Mouse (Mus musculus) myocyte (in vitro differentiated cells): ENCODE data around the gene Sh2d4b. TPM values are rescaled to one million over a fixed set of nuclear protein-coding genes. Genes with fewer than 3 reads are reported as not detected.

ENCODE experiments used
- H3K27me3 ChIP-seq: one replicate; pipeline ENCODE4 v1.6.1; 2011; ENCODE audit not compliant: control insufficient read depth, insufficient read depth, insufficient read length
- H3K36me3 ChIP-seq: one replicate; pipeline ENCODE4 v1.6.1; 2011; ENCODE audit not compliant: control insufficient read depth, insufficient read depth
- H3K4me2 ChIP-seq: one replicate; pipeline ENCODE4 v1.6.1; 2011; ENCODE audit warnings: low read depth, control low read depth
- H3K4me3 ChIP-seq: one replicate; pipeline ENCODE4 v1.5.1; 2011; ENCODE audit warnings: mild to moderate bottlenecking, control low read depth, moderate library complexity
- H3K79me2 ChIP-seq: one replicate; pipeline ENCODE4 v1.6.1; 2011; ENCODE audit not compliant: control insufficient read depth, insufficient read depth
- H3ac ChIP-seq: one replicate; pipeline ENCODE4 v1.6.1; 2011; ENCODE audit not compliant: control insufficient read depth, insufficient read length
- CEBPB ChIP-seq: IDR thresholded peaks from 2 replicates; pipeline ENCODE4 v1.6.1; 2011; ENCODE audit warnings: mild to moderate bottlenecking, moderate library complexity; ENCODE audit not compliant: poor library complexity, insufficient read depth, severe bottlenecking
- E2F4 ChIP-seq: IDR thresholded peaks from one replicate; pipeline ENCODE4 v1.6.1; 2011; ENCODE audit warnings: mild to moderate bottlenecking, control low read depth, moderate library complexity; ENCODE audit not compliant: insufficient read depth
- MAX ChIP-seq: IDR thresholded peaks from one replicate; pipeline ENCODE4 v1.6.1; 2011; ENCODE audit warnings: low read depth, mild to moderate bottlenecking, control low read depth
- MYOD1 ChIP-seq, 3 experiments: IDR thresholded peaks; one replicate each; pipeline ENCODE4 v1.6.1; 2011; ENCODE audit warnings: control low read depth in 2 of 3, low read depth in 2 of 3, mild to moderate bottlenecking in 2 of 3, moderate library complexity in 1 of 3; ENCODE audit not compliant: insufficient read length in 2 of 3, control insufficient read depth in 1 of 3
- MYOG ChIP-seq, 3 experiments: IDR thresholded peaks; one replicate each; pipeline ENCODE4 v1.6.1; 2011; ENCODE audit warnings: control low read depth in 2 of 3, low read depth in 2 of 3, mild to moderate bottlenecking in 2 of 3; ENCODE audit not compliant: insufficient read length in 2 of 3, control insufficient read depth in 1 of 3, insufficient read depth in 1 of 3
- POLR2A ChIP-seq: IDR thresholded peaks from one replicate; pipeline ENCODE4 v1.6.1; 2011; ENCODE audit warnings: low read depth, mild to moderate bottlenecking, control low read depth, moderate library complexity; ENCODE audit not compliant: insufficient read length
- POLR2AphosphoS2 ChIP-seq: IDR thresholded peaks from one replicate; pipeline ENCODE4 v1.6.1; 2011; ENCODE audit warnings: low read depth, control low read depth; ENCODE audit not compliant: insufficient read length
- REST ChIP-seq: IDR thresholded peaks from one replicate; pipeline ENCODE4 v1.6.1; 2011; ENCODE audit warnings: mild to moderate bottlenecking, control low read depth, moderate library complexity; ENCODE audit not compliant: insufficient read depth, insufficient read length
- SRF ChIP-seq: IDR thresholded peaks from one replicate; pipeline ENCODE4 v1.6.1; 2011; ENCODE audit warnings: low read depth; ENCODE audit not compliant: control insufficient read depth, insufficient read length
- TCF12 ChIP-seq: IDR thresholded peaks from one replicate; pipeline ENCODE4 v1.6.1; 2011; ENCODE audit warnings: mild to moderate bottlenecking, control low read depth; ENCODE audit not compliant: poor library complexity, insufficient read depth, severe bottlenecking
- TCF3 ChIP-seq: IDR thresholded peaks from one replicate; pipeline ENCODE4 v1.6.1; 2011; ENCODE audit warnings: low read depth, control low read depth; ENCODE audit not compliant: insufficient read length
- USF1 ChIP-seq: IDR thresholded peaks from one replicate; pipeline ENCODE4 v1.6.1; 2011; ENCODE audit warnings: low read depth, mild to moderate bottlenecking, control low read depth, moderate library complexity
- polyA plus RNA-seq: library from polyadenylated mRNA; unstranded; fragments of >200 nt; fragmentation: generic; extraction: Trizol; gene quantifications from one replicate; pipeline ENCODE4 v1.2.1, GENCODE M21; 2012; ENCODE audit warnings: missing spikeins

The Sh2d4b gene
- polyA plus RNA-seq, 1 experiment, result 0.23 TPM

GRCm38 (mm10) chr14:40830505-40830904, 62.6 kb downstream of the Sh2d4b start:
- H3K4me2 ChIP-seq, result no peak overlapping the region
- no peaks in the 10 kb centered on the region for H3K27me3 ChIP-seq
- H3K36me3 ChIP-seq, result no peaks in the 10 kb centered on the region
- H3K79me2 ChIP-seq, result no peaks in the 10 kb centered on the region
- no peak for TF ChIP-seq CEBPB
- no peak for TF ChIP-seq MYOG (IDR thresholded peaks at IDR 0.05; ENCODE audit: control insufficient read depth in 1 of 3, insufficient read depth in 1 of 3, insufficient read length in 2 of 3, low read depth in 2 of 3)
- TF ChIP-seq E2F4, result no peak
- H3ac ChIP-seq, result no peak overlapping the region
- no peak overlapping the region for H3K4me3 ChIP-seq

- Histone ChIP-seq H3K4me3 (no peak overlapping the region), H3K4me2 (no peak overlapping the region), H3ac (no peak overlapping the region), H3K79me2 (no peaks in the 10 kb centered on the region), H3K27me3 (no peaks in the 10 kb centered on the region), H3K36me3 (no peaks in the 10 kb centered on the region)
- TF ChIP-seq POLR2A (no peak), USF1 (no peak), REST (no peak), CEBPB (no peak), E2F4 (no peak), MAX (no peak), TCF12 (no peak), POLR2AphosphoS2 (no peak), MYOG (IDR thresholded peaks at IDR 0.05; ENCODE audit: control insufficient read depth in 1 of 3, insufficient read depth in 1 of 3, insufficient read length in 2 of 3, low read depth in 2 of 3) (no peak), TCF3 (no peak), SRF (no peak), MYOD1 (IDR thresholded peaks at IDR 0.05; ENCODE audit: control insufficient read depth in 1 of 3, insufficient read length in 2 of 3, low read depth in 2 of 3) (no peak)
These were observed 63.0 kb downstream of the Sh2d4b start for GRCm38 (mm10) chr14:40830094-40830493.

- no peak overlapping the region for H3K4me2 ChIP-seq
- TF ChIP-seq POLR2AphosphoS2, result no peak
- TF ChIP-seq SRF, result no peak
- TF ChIP-seq MAX, result no peak
- TF ChIP-seq REST, result no peak
- no peak for TF ChIP-seq CEBPB
- no peak for TF ChIP-seq E2F4
- no peak for TF ChIP-seq TCF12
- no peak for TF ChIP-seq MYOG (IDR thresholded peaks at IDR 0.05; ENCODE audit: control insufficient read depth in 1 of 3, insufficient read depth in 1 of 3, insufficient read length in 2 of 3, low read depth in 2 of 3)
- no peak for TF ChIP-seq TCF3
- TF ChIP-seq MYOD1 (IDR thresholded peaks at IDR 0.05; ENCODE audit: control insufficient read depth in 1 of 3, insufficient read length in 2 of 3, low read depth in 2 of 3), result no peak
- no peak for TF ChIP-seq POLR2A
- no peak for TF ChIP-seq USF1
- no peaks in the 10 kb centered on the region for H3K27me3 ChIP-seq
- H3K79me2 ChIP-seq, result no peaks in the 10 kb centered on the region
- H3K4me3 ChIP-seq, result no peak overlapping the region
- no peak overlapping the region for H3ac ChIP-seq
- no peaks in the 10 kb centered on the region for H3K36me3 ChIP-seq
These were observed 75.0 kb downstream of the Sh2d4b start for GRCm38 (mm10) chr14:40818051-40818450.

- H3K79me2 ChIP-seq, result no peaks in the 10 kb centered on the region
- no peaks in the 10 kb centered on the region for H3K27me3 ChIP-seq
- H3K4me3 ChIP-seq, result no peak overlapping the region
- H3K4me2 ChIP-seq, result no peak overlapping the region
- no peak for TF ChIP-seq TCF3
- TF ChIP-seq MYOG (IDR thresholded peaks at IDR 0.05; ENCODE audit: control insufficient read depth in 1 of 3, insufficient read depth in 1 of 3, insufficient read length in 2 of 3, low read depth in 2 of 3), result no peak
- no peak for TF ChIP-seq E2F4
- TF ChIP-seq POLR2AphosphoS2, result no peak
- TF ChIP-seq MYOD1 (IDR thresholded peaks at IDR 0.05; ENCODE audit: control insufficient read depth in 1 of 3, insufficient read length in 2 of 3, low read depth in 2 of 3), result no peak
- TF ChIP-seq POLR2A, result no peak
- no peak for TF ChIP-seq REST
- TF ChIP-seq USF1, result no peak
- no peak for TF ChIP-seq CEBPB
- no peak overlapping the region for H3ac ChIP-seq
- no peaks in the 10 kb centered on the region for H3K36me3 ChIP-seq
These were observed 76.4 kb downstream of the Sh2d4b start for GRCm38 (mm10) chr14:40816715-40817114.

- Histone ChIP-seq H3K79me2 (no peaks in the 10 kb centered on the region), H3K36me3 (no peaks in the 10 kb centered on the region), H3K4me3 (no peak overlapping the region), H3K27me3 (no peaks in the 10 kb centered on the region), H3ac (no peak overlapping the region), H3K4me2 (no peak overlapping the region)
- TF ChIP-seq TCF12, result no peak
- TF ChIP-seq POLR2A, result no peak
- TF ChIP-seq MAX, result no peak
- TF ChIP-seq POLR2AphosphoS2, result no peak
- no peak for TF ChIP-seq CEBPB
These were observed 101.5 kb downstream of the Sh2d4b start for GRCm38 (mm10) chr14:40791606-40792005.
